Mouse (Mus musculus) myocyte (in vitro differentiated cells): Measurements from ENCODE around the gene Hfe2.

ENCODE experiments used
- CEBPB ChIP-seq: IDR thresholded peaks from 2 replicates; pipeline ENCODE4 v1.6.1; 2011; ENCODE audit warnings: mild to moderate bottlenecking, moderate library complexity; ENCODE audit not compliant: poor library complexity, insufficient read depth, severe bottlenecking
- E2F4 ChIP-seq: IDR thresholded peaks from one replicate; pipeline ENCODE4 v1.6.1; 2011; ENCODE audit warnings: mild to moderate bottlenecking, control low read depth, moderate library complexity; ENCODE audit not compliant: insufficient read depth
- MAX ChIP-seq: IDR thresholded peaks from one replicate; pipeline ENCODE4 v1.6.1; 2011; ENCODE audit warnings: low read depth, mild to moderate bottlenecking, control low read depth
- MYOD1 ChIP-seq, 3 experiments: IDR thresholded peaks; one replicate each; pipeline ENCODE4 v1.6.1; 2011; ENCODE audit warnings: control low read depth in 2 of 3, low read depth in 2 of 3, mild to moderate bottlenecking in 2 of 3, moderate library complexity in 1 of 3; ENCODE audit not compliant: insufficient read length in 2 of 3, control insufficient read depth in 1 of 3
- POLR2A ChIP-seq: IDR thresholded peaks from one replicate; pipeline ENCODE4 v1.6.1; 2011; ENCODE audit warnings: low read depth, mild to moderate bottlenecking, control low read depth, moderate library complexity; ENCODE audit not compliant: insufficient read length

DNA sequence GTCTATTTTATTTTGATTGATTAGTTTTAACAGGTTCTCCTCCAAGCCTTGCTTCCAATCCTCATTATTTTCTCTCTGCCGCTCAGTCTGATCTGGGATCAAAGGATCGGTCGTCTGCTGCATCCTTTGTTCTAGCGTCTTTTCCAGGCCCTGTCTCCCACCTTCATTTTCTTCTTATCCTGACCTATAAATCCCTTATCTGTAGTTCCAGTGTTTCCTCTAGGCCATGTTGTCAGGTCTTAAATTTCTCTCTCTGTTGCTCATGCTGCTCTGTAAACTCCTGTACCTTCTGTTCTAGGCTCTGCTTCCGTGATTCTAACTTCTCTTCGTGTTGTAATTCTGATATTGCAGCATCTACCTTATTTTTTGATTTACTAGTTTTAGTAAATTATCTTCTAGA lies 15.8 kb downstream of the Hfe2 start:
- TF ChIP-seq MYOD1 (IDR thresholded peaks at IDR 0.05; ENCODE audit: control insufficient read depth in 1 of 3, insufficient read length in 2 of 3, low read depth in 2 of 3) (no peak), POLR2A (no peak), MAX (no peak), CEBPB (no peak), E2F4 (no peak)
